ENCODE assay signal across 26 mouse cellular contexts in genomic region chr12:49482367-49482766, GRCm38 (mm10).
DNase-seq lines count a peak whose midpoint lies in the region; ATAC-seq lines count a peak whose summit lies in the region.
"Had no signal": no experiment of that assay in that cellular context is flagged by ENCODE, and none has a peak within 500 bp of the region (broad histone marks: within the 10 kb centered on the region; RNA-seq: fewer than 3 reads in every experiment).

No protein-coding gene starts in this region.

- no peaks in the 10 kb centered on the region for H3K36me3 ChIP-seq in forebrain, embryonic 14.5 days (ENCODE audit: control insufficient read depth, insufficient read depth, low read length)
- H3K36me3 ChIP-seq in forebrain, embryonic 16.5 days (ENCODE audit: control insufficient read depth, insufficient read depth): no peaks in the 10 kb centered on the region
- H3K36me3 ChIP-seq in hindbrain, embryonic 10.5 days: no peaks in the 10 kb centered on the region
- H3K36me3 ChIP-seq: embryonic facial prominence, embryonic 12.5 days; embryonic facial prominence, embryonic 15.5 days had no signal

- H3K27ac ChIP-seq in forebrain, embryonic 14.5 days (ENCODE audit: low read depth, low read length): no peak overlapping the region
- H3K27ac ChIP-seq in forebrain, embryonic 16.5 days (ENCODE audit: low read length): no peak overlapping the region
- H3K27ac ChIP-seq in hindbrain, embryonic 10.5 days: no peak overlapping the region
- H3K27ac ChIP-seq: embryonic facial prominence, embryonic 12.5 days; embryonic facial prominence, embryonic 15.5 days; heart, adult 2 months; hindbrain, embryonic 14.5 days; hindbrain, postnatal 0 days had no signal

- 68% methylated on average over 4 of the region's 4 CpGs for WGBS in forebrain, embryonic 14.5 days
- WGBS in forebrain, embryonic 16.5 days: 53% methylated on average over 4 of the region's 4 CpGs
- 89% methylated on average over 4 of the region's 4 CpGs for WGBS in hindbrain, embryonic 10.5 days

- ATAC-seq in forebrain, embryonic 14.5 days: no peak
- ATAC-seq in forebrain, embryonic 16.5 days: no peak
- peak; percentile 40; the same call in 1 of the 2 replicates for ATAC-seq in frontal cortex, adult (ENCODE audit: low TSS enrichment)
- ATAC-seq: activated CD4-positive, CD25-positive, alpha-beta regulatory T cell, adult 4 months; forebrain, embryonic 13.5 days; hindbrain, postnatal 0 days; inflammation-experienced regulatory T-cells, adult 6 months; intestine, embryonic 16.5 days had no signal

- no peak overlapping the region for H3K4me2 ChIP-seq in forebrain, embryonic 14.5 days (ENCODE audit: low read length)
- no peak overlapping the region for H3K4me2 ChIP-seq in forebrain, embryonic 16.5 days (ENCODE audit: low read length)
- H3K4me2 ChIP-seq: embryonic facial prominence, embryonic 12.5 days; embryonic facial prominence, embryonic 15.5 days; forebrain, embryonic 13.5 days; heart, embryonic 11.5 days; hindbrain, embryonic 14.5 days had no signal

- no peak overlapping the region for H3K9ac ChIP-seq in forebrain, embryonic 14.5 days (ENCODE audit: low read length)
- H3K9ac ChIP-seq in forebrain, embryonic 16.5 days (replicated peaks; ENCODE audit: low read depth, low read length): no peak overlapping the region
- H3K9ac ChIP-seq: embryonic facial prominence, embryonic 12.5 days; embryonic facial prominence, embryonic 15.5 days; forebrain, embryonic 13.5 days; hindbrain, embryonic 14.5 days had no signal

- no peaks in the 10 kb centered on the region for H3K9me3 ChIP-seq in forebrain, embryonic 14.5 days (replicated peaks; ENCODE audit: control insufficient read depth, low read length)
- no peaks in the 10 kb centered on the region for H3K9me3 ChIP-seq in forebrain, embryonic 16.5 days (ENCODE audit: control insufficient read depth, low read length)
- no peaks in the 10 kb centered on the region for H3K9me3 ChIP-seq in hindbrain, embryonic 10.5 days
- H3K9me3 ChIP-seq: embryonic facial prominence, embryonic 12.5 days; embryonic facial prominence, embryonic 15.5 days; forebrain, embryonic 13.5 days had no signal

- DNase-seq in forebrain, embryonic 14.5 days (ENCODE audit: low spot score): peak; percentile 53
- DNase-seq in frontal cortex, postnatal 36 days (ENCODE audit: low spot score in 2 of 2): no peak
- peak; percentile 59 for DNase-seq in brain, adult 2 months (ENCODE audit: low read depth, low spot score)
- no peak for DNase-seq in hindbrain, embryonic 10.5 days (ENCODE audit: low spot score)
- DNase-seq: adrenal gland, adult 8-10 months; adrenal gland, postnatal 25 days; cerebellum, adult 11 months; cerebellum, adult 2 months; cerebellum, adult 9-11 months; cerebellum, postnatal 25 days; gastrocnemius, postnatal 10 days; gastrocnemius, postnatal 36 days; heart, adult 2 months; heart, postnatal 36 days; kidney, adult 18-20 months had no signal

- no peaks in the 10 kb centered on the region for H3K27me3 ChIP-seq in forebrain, embryonic 14.5 days (replicated peaks; ENCODE audit: control insufficient read depth, insufficient read depth, low read length)
- no peaks in the 10 kb centered on the region for H3K27me3 ChIP-seq in forebrain, embryonic 16.5 days (replicated peaks; ENCODE audit: control insufficient read depth, insufficient read depth, low read length)
- no peaks in the 10 kb centered on the region for H3K27me3 ChIP-seq in hindbrain, embryonic 10.5 days (ENCODE audit: insufficient read depth, poor library complexity, severe bottlenecking)
- H3K27me3 ChIP-seq: embryonic facial prominence, embryonic 12.5 days; embryonic facial prominence, embryonic 15.5 days; forebrain, embryonic 13.5 days had no signal

- no peak overlapping the region for H3K4me3 ChIP-seq in forebrain, embryonic 14.5 days (ENCODE audit: low read depth, low read length)
- H3K4me3 ChIP-seq in forebrain, embryonic 16.5 days (replicated peaks; ENCODE audit: low read length): no peak overlapping the region
- H3K4me3 ChIP-seq in hindbrain, embryonic 10.5 days: no peak overlapping the region
- H3K4me3 ChIP-seq: embryonic facial prominence, embryonic 12.5 days; embryonic facial prominence, embryonic 15.5 days; forebrain, embryonic 13.5 days; heart, adult 2 months had no signal

- peaks cover 4% of the 10 kb centered on the region; the same call in 1 of the 2 replicates for H3K4me1 ChIP-seq in forebrain, embryonic 14.5 days (ENCODE audit: control insufficient read depth, insufficient read depth, low read length)
- peaks cover 14% of the 10 kb centered on the region for H3K4me1 ChIP-seq in forebrain, embryonic 16.5 days (replicated peaks; ENCODE audit: control insufficient read depth, insufficient read depth, low read length)
- H3K4me1 ChIP-seq in hindbrain, embryonic 10.5 days (replicated peaks): peaks cover 17% of the 10 kb centered on the region
- H3K4me1 ChIP-seq: embryonic facial prominence, embryonic 12.5 days; embryonic facial prominence, embryonic 15.5 days had no signal

Comparison
In these comparisons a context has a peak if more than half of its experiments do, and no peak if none do; other contexts are left out.
1. DNase-seq: peak in forebrain, embryonic 14.5 days (single experiment) and brain, adult 2 months (single experiment); none in frontal cortex, postnatal 36 days (0 of 2) and hindbrain, embryonic 10.5 days (single experiment).